Mouse (Mus musculus) G1E (cell line): ENCODE measurements around the gene Slamf6.

ENCODE experiments used
- CTCF ChIP-seq: IDR thresholded peaks from 2 replicates; pipeline ENCODE4 v1.5.1; 2012; ENCODE audit warnings: low read depth, low read length, inconsistent platforms, mixed read lengths
- GATA1 ChIP-seq: IDR thresholded peaks from 2 replicates; pipeline ENCODE4 v1.6.1; 2012; ENCODE audit warnings: borderline replicate concordance, low read length, inconsistent platforms, mixed read lengths
- GATA2 ChIP-seq: IDR thresholded peaks from 2 replicates; pipeline ENCODE4 v1.6.1; 2012; ENCODE audit warnings: low read depth, low read length, inconsistent platforms, borderline replicate concordance
- POLR2AphosphoS5 ChIP-seq: IDR thresholded peaks from 2 replicates; pipeline ENCODE4 v1.6.1; 2012; ENCODE audit warnings: low read depth, low read length, inconsistent platforms; ENCODE audit not compliant: insufficient replicate concordance
- TAL1 ChIP-seq: conservative IDR thresholded peaks from 2 replicates; pipeline ENCODE4 v1.6.1; 2012; ENCODE audit warnings: low read depth, low read length, inconsistent platforms, mixed read lengths

GRCm38 (mm10) chr1:171919193-171919592 is 1.9 kb downstream of the Slamf6 start:
- no peak for TF ChIP-seq CTCF
- TF ChIP-seq GATA1: no peak
- no peak for TF ChIP-seq TAL1
- no peak for TF ChIP-seq GATA2
- no peak for TF ChIP-seq POLR2AphosphoS5
